Mouse (Mus musculus) myocyte (in vitro differentiated cells): ENCODE measurements around the gene C1qtnf6.

Experiments used
- CEBPB ChIP-seq: IDR thresholded peaks from 2 replicates; pipeline ENCODE4 v1.6.1; 2011; ENCODE audit warnings: mild to moderate bottlenecking, moderate library complexity; ENCODE audit not compliant: poor library complexity, insufficient read depth, severe bottlenecking
- E2F4 ChIP-seq: IDR thresholded peaks from one replicate; pipeline ENCODE4 v1.6.1; 2011; ENCODE audit warnings: mild to moderate bottlenecking, control low read depth, moderate library complexity; ENCODE audit not compliant: insufficient read depth
- MAX ChIP-seq: IDR thresholded peaks from one replicate; pipeline ENCODE4 v1.6.1; 2011; ENCODE audit warnings: low read depth, mild to moderate bottlenecking, control low read depth
- MYOG ChIP-seq, 3 experiments: IDR thresholded peaks; one replicate each; pipeline ENCODE4 v1.6.1; 2011; ENCODE audit warnings: control low read depth in 2 of 3, low read depth in 2 of 3, mild to moderate bottlenecking in 2 of 3; ENCODE audit not compliant: insufficient read length in 2 of 3, control insufficient read depth in 1 of 3, insufficient read depth in 1 of 3
- POLR2A ChIP-seq: IDR thresholded peaks from one replicate; pipeline ENCODE4 v1.6.1; 2011; ENCODE audit warnings: low read depth, mild to moderate bottlenecking, control low read depth, moderate library complexity; ENCODE audit not compliant: insufficient read length
- POLR2AphosphoS2 ChIP-seq: IDR thresholded peaks from one replicate; pipeline ENCODE4 v1.6.1; 2011; ENCODE audit warnings: low read depth, control low read depth; ENCODE audit not compliant: insufficient read length
- REST ChIP-seq: IDR thresholded peaks from one replicate; pipeline ENCODE4 v1.6.1; 2011; ENCODE audit warnings: mild to moderate bottlenecking, control low read depth, moderate library complexity; ENCODE audit not compliant: insufficient read depth, insufficient read length
- SRF ChIP-seq: IDR thresholded peaks from one replicate; pipeline ENCODE4 v1.6.1; 2011; ENCODE audit warnings: low read depth; ENCODE audit not compliant: control insufficient read depth, insufficient read length
- TCF12 ChIP-seq: IDR thresholded peaks from one replicate; pipeline ENCODE4 v1.6.1; 2011; ENCODE audit warnings: mild to moderate bottlenecking, control low read depth; ENCODE audit not compliant: poor library complexity, insufficient read depth, severe bottlenecking
- TCF3 ChIP-seq: IDR thresholded peaks from one replicate; pipeline ENCODE4 v1.6.1; 2011; ENCODE audit warnings: low read depth, control low read depth; ENCODE audit not compliant: insufficient read length
- USF1 ChIP-seq: IDR thresholded peaks from one replicate; pipeline ENCODE4 v1.6.1; 2011; ENCODE audit warnings: low read depth, mild to moderate bottlenecking, control low read depth, moderate library complexity

DNA sequence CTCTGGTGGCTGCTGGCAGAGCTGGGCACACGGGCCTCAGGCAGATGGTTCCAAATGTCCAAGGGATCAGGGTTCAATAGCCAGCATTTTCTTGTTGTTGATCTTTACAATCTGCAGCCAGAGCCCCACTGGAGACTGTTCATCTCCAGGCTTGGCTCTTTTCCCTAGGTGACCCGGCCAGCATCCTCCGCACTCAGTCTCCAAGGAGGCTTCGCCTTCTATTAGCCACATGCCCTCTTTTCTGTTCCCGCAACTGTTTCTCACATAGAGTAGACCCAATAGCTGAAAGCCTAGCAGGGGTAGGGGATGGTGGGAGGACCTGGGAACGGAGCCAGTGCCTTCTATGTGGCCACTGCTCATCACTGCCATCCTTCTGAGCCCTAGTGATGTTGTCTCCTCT, 57.8 kb downstream of the C1qtnf6 start:
- no peak for TF ChIP-seq POLR2A
- TF ChIP-seq MYOG (IDR thresholded peaks at IDR 0.05; ENCODE audit: control insufficient read depth in 1 of 3, insufficient read depth in 1 of 3, insufficient read length in 2 of 3, low read depth in 2 of 3): no peak
- no peak for TF ChIP-seq MAX
- no peak for TF ChIP-seq TCF3
- no peak for TF ChIP-seq CEBPB
- no peak for TF ChIP-seq TCF12
- no peak for TF ChIP-seq POLR2AphosphoS2
- no peak for TF ChIP-seq E2F4
- no peak for TF ChIP-seq USF1
- no peak for TF ChIP-seq REST
- no peak for TF ChIP-seq SRF
